Mouse (Mus musculus) mouse trophoblast stem cell (cell line): ENCODE measurements around the gene Pde10a.

Experiments used
- in situ Hi-C, 2 experiments: fragments of 300-500 bp; cut with MseI, MboI; formaldehyde crosslinking; loops; 2 replicates in 1 of 2; 3 replicates in 1 of 2; pipeline ENCODE4 v1.15.1; 2025

Gene Pde10a

DNA sequence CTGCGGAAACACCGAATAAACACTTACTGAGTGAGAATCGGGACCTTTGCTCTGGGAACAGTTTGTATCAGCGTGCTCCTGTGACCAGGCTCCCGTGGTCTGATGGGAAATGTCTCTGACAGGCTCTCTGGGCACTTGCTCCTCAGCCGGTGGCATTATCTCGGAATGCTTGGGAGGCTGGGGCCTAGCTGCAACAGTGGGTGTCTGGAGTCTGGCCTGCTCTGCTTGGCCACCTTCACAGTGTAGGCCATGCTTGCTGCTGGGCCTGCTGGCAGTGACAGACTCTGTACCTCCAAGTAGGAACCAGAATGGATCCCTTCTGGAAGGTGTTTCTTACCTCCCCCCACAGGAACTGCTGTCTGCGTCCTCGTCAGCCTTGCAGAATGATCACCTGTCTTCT, 362.9 kb downstream of the Pde10a start:
- in situ Hi-C loops = no loop called here

DNA sequence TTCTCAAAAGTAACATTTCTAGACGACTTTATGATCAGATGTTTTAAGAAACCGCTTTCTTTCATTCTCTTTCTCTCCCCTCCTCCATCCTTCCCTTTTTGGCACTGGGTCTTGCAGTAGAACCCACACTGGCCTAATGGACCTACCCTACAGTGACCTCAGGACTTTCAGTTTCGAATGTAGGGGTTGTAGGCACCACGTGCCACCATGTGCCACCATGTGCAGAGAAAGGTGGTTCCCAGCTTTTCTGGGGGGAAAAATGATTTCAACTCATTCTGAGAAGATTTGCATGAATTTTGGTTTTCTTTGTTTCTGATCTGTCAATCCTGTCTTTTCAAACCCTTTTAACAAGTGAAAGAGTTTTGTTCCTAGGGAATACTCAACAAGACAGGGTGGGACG, 363.5 kb downstream of the Pde10a start:
- in situ Hi-C loops = no loop called here

DNA sequence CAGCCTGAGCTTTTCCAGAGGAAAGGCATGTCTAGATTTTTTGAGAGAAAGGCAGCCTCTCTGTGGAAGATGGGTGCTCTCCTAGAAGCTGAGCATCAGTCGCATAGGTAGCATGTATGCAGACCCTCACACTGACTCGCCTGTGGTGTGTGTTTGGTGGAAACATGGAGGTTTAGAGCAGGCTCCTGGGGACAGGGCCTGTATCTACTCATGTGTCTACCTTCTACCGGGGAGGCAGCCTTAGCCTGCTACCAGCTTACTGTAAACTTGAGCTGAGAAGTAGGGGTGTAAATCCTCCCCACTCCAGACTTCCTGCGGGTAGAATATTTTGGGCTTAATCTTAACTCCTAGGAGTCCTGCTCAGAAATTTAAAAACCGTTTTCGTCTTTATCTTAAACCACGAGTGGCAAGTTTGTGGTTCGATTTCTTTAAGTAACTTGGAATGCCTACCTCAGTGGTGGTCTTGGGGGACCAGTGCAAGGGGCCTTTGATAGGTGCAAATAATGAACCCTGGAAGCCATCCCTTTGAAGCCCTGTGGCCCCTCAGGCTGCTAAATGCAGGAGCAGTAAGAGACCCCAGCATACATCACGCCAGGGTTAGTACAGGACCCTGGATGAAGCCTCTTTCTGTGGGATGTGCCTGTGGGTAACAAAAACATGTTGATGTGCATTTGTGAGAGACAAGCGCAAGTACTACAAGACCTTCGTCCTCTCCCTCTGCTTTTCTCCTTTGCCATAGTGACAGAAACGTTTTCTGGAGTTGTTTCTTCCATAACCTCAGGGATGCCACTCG, 367.2 kb downstream of the Pde10a start:
- in situ Hi-C loops = no loop called here

- in situ Hi-C loops = no loop called here
Observed at GRCm38 (mm10) chr17:8895991-8896390, 370.8 kb downstream of the Pde10a start.

- in situ Hi-C loops = no loop called here
Observed at GRCm38 (mm10) chr17:8897749-8898148, 372.6 kb downstream of the Pde10a start.

GRCm38 (mm10) chr17:8898221-8898620, 373.0 kb downstream of the Pde10a start:
- in situ Hi-C loops = no loop called here

DNA sequence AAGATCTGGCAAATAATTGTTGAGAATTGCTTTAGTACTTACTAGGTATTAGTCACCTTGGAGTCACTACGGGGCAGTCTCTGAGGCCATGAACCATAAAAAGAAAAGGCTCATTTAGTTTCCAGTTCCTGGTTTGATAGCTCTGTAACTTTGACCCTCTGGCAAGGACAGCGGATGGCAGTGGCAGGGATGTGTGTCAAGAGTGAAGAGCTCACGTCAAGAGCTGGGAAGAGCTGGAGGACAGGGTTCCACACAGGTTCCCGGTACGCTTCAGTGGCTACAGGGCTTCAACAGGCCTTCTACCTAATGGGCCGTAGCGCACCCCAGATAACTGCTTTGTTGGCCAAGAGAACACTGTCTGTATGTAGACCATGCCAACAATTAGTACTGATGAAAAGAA, 374.0 kb downstream of the Pde10a start:
- in situ Hi-C loops = no loop called here

DNA sequence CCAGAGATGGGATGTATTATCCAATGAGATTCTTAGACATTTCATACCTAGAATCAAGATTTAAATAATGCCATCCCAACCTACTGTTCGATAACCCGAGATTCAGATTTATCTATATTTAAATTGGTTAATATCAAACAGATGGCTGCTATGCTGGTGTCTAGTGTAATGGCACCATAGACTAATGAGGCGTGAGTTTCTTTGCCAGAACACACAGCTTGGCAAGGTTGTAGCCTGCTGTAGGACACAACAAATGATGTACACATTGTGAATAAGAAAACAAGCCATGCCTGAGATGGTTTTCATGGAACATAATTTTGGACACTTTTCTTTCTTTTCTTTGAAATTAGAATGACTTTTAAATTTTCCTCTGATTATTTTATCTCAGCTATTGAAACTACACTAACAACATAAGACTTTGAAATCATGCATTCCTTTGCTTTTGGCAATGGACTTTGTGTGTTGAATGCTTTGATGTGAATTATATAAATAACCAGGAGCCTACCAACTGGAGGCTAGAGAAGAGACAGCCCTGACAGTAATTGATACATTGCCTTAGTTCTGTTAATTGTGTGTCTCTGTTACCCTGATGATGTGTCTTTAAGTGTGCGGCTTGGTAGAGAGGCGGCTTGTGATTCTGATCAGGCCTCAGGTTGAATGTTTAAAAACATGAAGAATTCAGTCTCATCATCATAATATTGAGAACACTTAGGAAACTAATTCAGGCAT, 378.5 kb downstream of the Pde10a start:
- in situ Hi-C loops = no loop called here

GRCm38 (mm10) chr17:8910571-8910970, 385.4 kb downstream of the Pde10a start:
- in situ Hi-C loops = no loop called here

- in situ Hi-C loops = no loop called here
Observed at GRCm38 (mm10) chr17:8912933-8913332, 387.8 kb downstream of the Pde10a start.

DNA sequence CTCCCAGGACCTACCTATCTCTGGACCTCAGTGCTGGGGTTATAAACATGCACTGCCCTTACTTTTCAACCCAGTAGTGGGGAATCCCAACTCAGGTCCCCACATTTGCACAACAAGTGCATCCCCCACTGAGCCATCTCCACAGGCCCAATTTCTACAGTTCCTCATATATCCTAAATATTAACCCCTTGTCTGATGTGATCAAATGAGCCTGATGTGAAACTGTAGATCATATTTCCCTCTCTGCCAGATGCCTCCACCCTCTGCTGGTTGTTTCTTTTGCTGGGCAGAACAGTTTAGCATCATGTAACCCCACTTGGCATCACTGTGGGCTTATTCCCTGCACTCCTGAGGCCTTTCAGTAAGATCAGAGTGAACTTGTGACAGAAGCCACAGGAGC, 390.5 kb downstream of the Pde10a start:
- in situ Hi-C loops = no loop called here

DNA sequence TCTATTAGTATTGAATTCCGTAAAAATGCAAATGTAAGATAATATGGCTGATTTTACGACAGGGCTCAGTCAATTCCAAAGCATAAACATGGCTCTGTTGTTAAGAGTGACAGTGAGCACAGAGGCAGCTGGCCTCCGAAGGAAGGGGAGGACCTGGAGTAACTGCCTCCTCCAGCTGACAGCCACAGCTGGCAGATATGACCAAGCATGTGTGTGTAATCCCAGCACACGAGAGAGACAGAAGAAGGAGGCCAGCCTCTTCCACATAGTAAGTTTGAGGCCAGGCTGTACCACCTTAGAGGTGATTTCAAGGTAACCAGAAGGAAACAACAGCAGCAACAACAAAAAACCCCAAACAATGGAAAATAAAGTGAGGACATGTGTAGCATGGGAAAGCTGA, 397.9 kb downstream of the Pde10a start:
- in situ Hi-C loops = no loop called here

DNA sequence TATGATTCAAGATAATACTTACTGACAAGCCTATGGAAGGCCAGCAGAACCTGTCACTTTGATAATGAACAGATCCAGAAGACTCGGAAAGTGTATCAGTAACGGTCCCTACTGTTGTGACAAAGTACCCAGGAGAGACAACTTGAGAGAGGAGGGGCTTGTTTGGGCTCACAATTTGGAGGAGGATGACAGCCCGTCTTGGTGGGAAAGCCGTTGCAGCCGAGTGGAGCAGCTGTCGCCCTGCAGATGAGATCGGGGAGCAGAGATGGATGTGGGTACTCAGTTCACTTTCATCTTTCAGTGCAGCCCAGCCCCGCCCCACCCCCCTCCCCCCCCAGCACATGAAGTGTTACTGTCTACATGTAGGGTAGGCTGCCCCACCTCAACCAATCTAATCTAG, 398.6 kb downstream of the Pde10a start:
- in situ Hi-C loops = no loop called here

DNA sequence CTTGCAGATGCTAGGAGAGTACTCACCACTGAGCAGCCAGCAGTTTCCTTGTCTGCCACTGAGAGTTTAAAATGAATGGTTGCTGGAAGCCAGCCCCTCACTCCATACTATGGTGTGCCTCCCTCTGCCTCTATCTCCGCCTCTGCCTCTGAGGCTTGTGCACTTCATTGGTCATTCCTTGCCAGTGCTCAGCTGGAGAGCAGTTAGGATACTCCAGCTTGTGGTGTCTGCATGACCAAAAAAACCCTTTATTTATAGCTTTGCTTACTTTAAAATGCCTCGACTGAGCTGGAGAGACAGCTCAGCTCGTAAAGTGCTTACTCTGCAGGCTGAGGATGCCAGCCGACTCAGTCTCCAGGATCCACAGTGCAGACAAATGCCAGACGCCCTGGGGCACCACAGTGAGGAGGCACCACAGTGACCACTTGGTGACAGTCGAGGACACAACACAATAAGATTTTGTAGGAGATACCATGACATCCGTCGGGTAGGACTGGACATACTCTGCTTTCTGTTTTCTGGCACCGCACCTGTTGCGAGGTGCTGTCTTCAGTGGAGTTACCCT, 400.7 kb downstream of the Pde10a start:
- in situ Hi-C loops = no loop called here

DNA sequence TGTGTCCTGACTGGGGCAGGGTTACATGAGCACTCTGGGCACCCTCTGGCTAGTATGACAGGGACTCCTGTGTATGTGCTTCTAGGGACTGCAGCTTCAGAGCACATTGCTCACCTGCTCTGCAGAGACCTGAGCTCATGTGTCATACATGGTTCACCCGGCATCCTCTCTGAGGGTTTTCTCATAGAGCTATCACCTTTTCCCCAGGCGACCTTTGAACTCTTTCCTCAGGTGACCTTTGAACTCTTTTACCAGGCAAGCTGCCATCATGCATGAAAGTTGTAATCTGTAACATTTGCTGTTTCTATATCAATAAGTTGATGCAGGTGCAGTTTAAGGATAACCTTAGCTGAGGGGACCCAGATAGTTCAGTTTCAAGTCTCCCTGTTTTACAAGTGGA, 403.4 kb downstream of the Pde10a start:
- in situ Hi-C loops = no loop called here

DNA sequence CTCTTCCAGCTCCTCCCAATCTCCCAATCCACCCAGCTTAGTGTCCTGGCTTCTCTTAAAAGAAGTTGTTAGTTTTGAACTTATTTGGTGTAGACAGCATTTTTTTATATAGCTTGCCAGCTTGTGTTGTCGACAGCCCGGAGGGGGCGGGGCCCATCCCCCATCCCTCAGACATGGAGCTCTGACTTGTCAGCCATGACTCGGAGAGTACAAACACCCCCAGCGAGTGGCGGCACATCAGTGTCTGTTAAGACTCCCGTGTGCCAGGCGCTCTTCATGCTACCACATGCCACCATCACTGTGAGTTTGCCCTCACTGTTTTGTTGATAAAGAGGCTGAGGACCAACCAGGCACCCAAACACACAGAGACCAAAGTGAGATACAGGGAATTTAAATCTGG, 404.5 kb downstream of the Pde10a start:
- in situ Hi-C loops = loop anchor here (5.0 to 10.0 kb wide), 2 partner anchors 312 to 315 kb away; no protein-coding TSS in a partner anchor

- in situ Hi-C loops = loop anchor here in 1 of 2 experiments (10.0 kb wide), 1 partner anchor 321 kb away; no protein-coding TSS in a partner anchor
Observed at GRCm38 (mm10) chr17:8935604-8936003, 410.4 kb downstream of the Pde10a start.

DNA sequence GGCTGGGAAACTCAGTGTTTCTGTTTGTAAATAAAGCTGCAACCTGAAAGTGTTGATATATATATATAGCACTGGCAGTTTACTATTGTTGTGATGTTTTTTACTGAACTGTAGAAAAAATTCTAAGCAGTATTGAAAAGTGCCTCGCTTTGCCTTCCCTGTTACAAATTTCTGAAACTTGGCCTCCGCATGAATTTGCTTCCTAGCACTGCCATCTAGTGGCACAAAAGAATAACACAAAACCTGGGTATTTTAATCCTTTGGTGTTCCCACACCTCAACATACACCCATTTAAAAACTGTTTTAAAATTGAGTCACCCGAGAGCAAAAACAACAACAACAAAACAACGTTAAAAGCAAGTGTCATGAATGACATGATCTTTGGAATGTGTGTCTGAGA, 411.4 kb downstream of the Pde10a start:
- in situ Hi-C loops = loop anchor here in 1 of 2 experiments (10.0 kb wide), 1 partner anchor 322 kb away; no protein-coding TSS in a partner anchor

DNA sequence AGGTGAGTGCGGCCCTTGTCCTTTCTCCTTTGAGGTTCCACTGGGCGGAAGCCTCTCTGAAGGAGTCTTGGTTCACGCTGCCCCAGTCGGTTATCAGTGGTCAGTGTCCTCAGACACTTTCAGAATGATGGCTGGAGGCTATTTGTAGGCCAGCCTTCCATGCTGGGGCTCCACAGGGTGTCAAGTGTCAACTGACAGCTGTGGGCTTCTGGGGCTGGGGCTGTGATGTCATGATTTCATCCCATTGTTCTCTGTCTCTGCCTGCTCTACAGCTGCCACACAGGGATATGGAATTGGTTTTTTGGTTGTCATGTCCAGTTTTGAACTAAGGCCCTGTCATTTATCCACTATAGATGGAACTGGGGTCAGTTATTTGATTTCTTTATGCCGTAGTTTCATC, 426.4 kb downstream of the Pde10a start:
- in situ Hi-C loops = no loop called here

DNA sequence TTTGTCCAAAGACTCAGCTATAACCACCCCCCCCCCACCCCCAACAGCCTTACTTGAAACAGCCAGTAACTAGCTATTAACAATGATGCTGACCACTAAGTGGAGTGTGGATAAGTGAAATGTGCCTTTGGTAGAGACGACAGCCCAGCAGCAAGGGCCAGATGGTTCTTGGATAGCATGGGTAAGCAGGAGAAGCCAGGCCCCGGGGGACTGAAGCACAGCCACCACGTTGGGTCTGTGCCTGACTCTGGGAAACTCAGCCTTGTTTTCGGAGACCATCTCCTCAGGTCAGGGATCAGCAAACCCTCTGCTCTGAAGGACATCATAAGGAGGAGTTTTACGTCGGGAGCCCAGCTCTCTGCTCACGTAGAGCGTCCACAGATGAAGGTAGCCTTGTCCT, 427.8 kb downstream of the Pde10a start:
- in situ Hi-C loops = no loop called here

DNA sequence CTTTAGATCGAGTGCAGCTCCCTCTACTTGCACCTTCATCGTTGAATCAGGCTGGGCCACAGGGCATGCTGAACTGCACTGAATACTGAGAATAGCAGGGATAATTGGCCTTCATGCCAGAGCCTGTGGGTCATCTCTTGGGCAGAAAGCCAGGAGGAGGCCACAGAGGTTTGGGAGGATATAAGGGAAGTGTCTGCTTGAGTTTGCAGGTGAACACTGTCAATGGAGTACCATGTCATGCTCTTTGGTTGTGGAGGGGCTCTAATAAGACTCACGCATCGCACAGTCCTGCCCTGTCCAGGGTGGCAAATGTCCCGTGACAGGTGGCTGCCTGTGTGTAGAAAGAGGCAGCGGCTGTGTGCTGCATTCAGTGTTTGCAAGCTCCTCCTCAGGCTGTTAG, 433.0 kb downstream of the Pde10a start:
- in situ Hi-C loops = no loop called here

- in situ Hi-C loops = no loop called here
Observed at GRCm38 (mm10) chr17:8960386-8960785, 435.2 kb downstream of the Pde10a start.

DNA sequence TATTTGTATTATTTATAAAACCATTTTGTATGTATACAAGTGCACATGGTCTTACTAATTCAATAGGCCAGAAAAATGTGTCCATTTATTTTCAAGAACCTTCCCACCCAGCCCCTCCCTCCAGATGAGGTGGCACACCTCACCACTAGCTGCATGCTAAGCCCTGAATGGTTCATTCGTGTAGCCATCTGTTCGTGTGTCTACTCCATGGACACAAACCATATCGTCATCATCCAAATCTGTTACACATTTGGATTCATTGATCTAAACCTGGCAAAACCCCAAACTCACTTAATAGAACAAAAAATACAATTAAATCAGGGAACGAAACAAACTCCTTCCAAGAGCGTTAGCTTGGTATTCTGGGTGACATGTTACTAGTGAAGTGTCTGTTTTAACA, 435.9 kb downstream of the Pde10a start:
- in situ Hi-C loops = no loop called here
